Mouse (Mus musculus): ENCODE measurements around the gene Slc25a26. TPM values are rescaled to one million over a fixed set of nuclear protein-coding genes. Genes with fewer than 3 reads are reported as not detected.

Gene Slc25a26
- polyA plus RNA-seq, 1 experiment from 2014 or later = 9.8 TPM

DNA sequence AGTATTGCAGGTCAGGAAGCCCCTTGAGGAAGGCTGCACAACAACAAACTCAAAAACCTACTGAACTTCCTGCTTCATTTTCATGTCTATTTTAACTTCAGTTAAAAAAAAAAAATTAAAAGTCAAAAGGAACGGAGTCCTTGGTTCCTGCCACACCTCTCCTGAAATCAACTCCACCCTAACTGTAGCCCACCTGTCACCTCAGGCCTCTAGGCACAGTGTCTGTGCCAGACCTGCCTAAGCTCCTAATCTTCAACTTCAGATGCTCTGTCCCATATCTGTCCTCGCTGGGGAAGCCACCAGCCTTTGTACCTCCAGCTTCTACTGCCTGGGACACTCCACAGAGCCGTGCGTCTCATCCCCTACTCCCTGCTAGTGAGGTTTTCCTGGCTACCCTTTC is 134.1 kb downstream of the Slc25a26 start:
- Histone ChIP-seq H3K4me3 (no peak overlapping the region), H3K36me3 (peaks cover 7% of the 10 kb centered on the region), H3K27ac (replicated peaks) (peak overlapping the region; percentile 71; the same call in 1 of the 2 replicates), H3K4me1 (peaks cover 71% of the 10 kb centered on the region), H3K27me3 (ENCODE audit: low read depth, poor library complexity, severe bottlenecking) (no peaks in the 10 kb centered on the region), H3K9me3 (replicated peaks) (no peaks in the 10 kb centered on the region)
- WGBS = 94% methylated on average over 4 of the region's 4 CpGs
- DNase-seq (ENCODE audit: low spot score) = no peak

DNA sequence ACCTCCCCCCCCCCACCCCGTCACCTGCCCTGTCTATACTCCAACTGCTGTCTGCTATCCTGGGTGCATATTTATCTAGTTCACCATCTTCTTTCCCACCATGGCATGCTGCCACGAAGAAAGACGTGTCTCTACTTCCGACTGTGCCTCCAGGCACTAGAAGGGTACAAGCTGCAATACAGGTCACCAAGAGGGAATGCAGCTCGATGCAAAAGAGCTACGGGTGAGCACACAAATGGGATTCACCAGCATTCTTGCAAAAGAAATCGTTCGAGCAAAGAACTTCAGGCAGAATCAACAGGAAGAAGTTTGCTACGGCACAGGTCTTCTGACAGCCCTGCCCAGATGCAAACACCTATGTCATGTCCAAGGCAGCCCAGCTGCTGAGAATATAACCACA is 134.6 kb downstream of the Slc25a26 start:
- Histone ChIP-seq H3K27ac (replicated peaks) (peak overlapping the region; percentile 71), H3K4me1 (peaks cover 67% of the 10 kb centered on the region), H3K36me3 (peaks cover 4% of the 10 kb centered on the region), H3K9me3 (replicated peaks) (no peaks in the 10 kb centered on the region), H3K27me3 (ENCODE audit: low read depth, poor library complexity, severe bottlenecking) (no peaks in the 10 kb centered on the region), H3K4me3 (no peak overlapping the region)
- no peak for DNase-seq (ENCODE audit: low spot score)
- WGBS = 74% methylated on average over 9 of the region's 9 CpGs

DNA sequence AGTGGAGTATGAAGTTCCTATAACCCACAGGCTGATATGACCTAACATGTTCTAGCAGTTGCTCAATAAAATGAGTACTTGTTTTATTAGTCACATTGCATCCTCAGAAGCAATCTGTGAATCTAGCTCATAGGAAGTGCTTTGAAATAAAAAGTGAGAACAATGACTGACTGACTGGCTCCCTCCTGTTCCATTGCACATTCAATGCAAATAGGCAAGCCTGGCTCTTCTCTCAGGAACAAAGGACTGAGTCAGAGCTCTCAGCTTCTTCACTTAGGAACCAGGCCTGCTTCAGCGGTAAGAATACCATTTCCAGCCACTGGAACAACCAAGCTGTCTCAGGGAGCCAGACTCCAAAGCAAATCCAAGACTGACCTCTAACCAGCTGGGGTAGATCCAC is 135.2 kb downstream of the Slc25a26 start:
- H3K36me3 ChIP-seq = no peaks in the 10 kb centered on the region
- H3K27ac ChIP-seq (replicated peaks) = peak overlapping the region; percentile 71
- H3K4me1 ChIP-seq = peaks cover 65% of the 10 kb centered on the region
- DNase-seq (ENCODE audit: low spot score) = no peak
- no peaks in the 10 kb centered on the region for H3K27me3 ChIP-seq (ENCODE audit: low read depth, poor library complexity, severe bottlenecking)
- no peak overlapping the region for H3K4me3 ChIP-seq
- WGBS = 42% methylated on average over 1 of the region's 1 CpGs
- H3K9me3 ChIP-seq (replicated peaks) = no peaks in the 10 kb centered on the region

DNA sequence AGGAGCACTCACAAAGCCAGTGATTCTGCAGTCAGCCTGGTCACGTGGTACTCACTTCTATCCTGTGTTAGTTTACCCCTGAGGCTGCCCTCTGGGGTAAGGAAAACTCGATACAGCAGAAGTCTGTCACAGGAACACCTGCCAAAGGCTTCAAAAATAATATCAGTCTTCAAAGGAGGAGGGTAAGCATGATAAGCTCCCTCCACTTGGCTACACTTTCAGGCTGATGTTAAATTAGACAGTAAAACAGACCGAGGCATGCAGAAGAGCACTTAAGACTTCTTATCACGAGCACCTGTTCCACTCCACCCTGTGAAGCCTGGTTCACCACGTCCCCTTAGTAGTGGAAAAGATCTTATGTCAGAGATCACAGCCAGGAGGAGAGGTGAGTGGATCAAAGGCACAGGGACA is 136.9 kb downstream of the Slc25a26 start:
- peak overlapping the region; percentile 39; the same call in 1 of the 2 replicates for H3K27ac ChIP-seq (replicated peaks)
- H3K4me3 ChIP-seq = no peak overlapping the region
- peaks cover 56% of the 10 kb centered on the region for H3K4me1 ChIP-seq
- H3K27me3 ChIP-seq (ENCODE audit: low read depth, poor library complexity, severe bottlenecking) = no peaks in the 10 kb centered on the region
- WGBS = 78% methylated on average over 5 of the region's 5 CpGs
- no peak for DNase-seq (ENCODE audit: low spot score)
- no peaks in the 10 kb centered on the region for H3K9me3 ChIP-seq (replicated peaks)
- H3K36me3 ChIP-seq = no peaks in the 10 kb centered on the region

DNA sequence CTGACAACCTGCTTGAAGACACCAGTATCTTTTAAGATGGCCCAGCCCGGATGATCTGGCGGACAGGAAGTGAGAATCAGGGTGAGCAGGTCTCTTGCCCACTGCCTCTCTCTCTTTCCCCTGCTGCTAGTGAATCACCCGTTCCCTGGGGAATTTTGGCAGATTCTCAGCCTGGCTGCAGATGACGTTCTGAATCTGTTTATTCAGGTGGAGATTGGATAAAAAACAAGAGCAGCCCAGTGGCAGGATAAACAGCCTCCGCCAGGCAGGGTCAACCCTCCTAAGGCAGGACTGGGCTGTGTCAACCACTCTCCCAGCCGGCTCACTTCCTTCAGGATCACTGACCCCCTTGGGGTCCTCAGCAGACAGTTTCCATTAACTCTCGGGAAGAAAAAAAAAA is 140.2 kb downstream of the Slc25a26 start:
- Histone ChIP-seq H3K4me3 (no peak overlapping the region), H3K36me3 (peaks cover 11% of the 10 kb centered on the region; the same call in 1 of the 2 replicates), H3K27me3 (ENCODE audit: low read depth, poor library complexity, severe bottlenecking) (no peaks in the 10 kb centered on the region), H3K4me1 (peaks cover 36% of the 10 kb centered on the region), H3K9me3 (replicated peaks) (no peaks in the 10 kb centered on the region), H3K27ac (replicated peaks) (peak overlapping the region; percentile 13; the same call in 1 of the 2 replicates)
- WGBS = 59% methylated on average over 7 of the region's 7 CpGs
- peak; percentile 21 for DNase-seq (ENCODE audit: low spot score)

DNA sequence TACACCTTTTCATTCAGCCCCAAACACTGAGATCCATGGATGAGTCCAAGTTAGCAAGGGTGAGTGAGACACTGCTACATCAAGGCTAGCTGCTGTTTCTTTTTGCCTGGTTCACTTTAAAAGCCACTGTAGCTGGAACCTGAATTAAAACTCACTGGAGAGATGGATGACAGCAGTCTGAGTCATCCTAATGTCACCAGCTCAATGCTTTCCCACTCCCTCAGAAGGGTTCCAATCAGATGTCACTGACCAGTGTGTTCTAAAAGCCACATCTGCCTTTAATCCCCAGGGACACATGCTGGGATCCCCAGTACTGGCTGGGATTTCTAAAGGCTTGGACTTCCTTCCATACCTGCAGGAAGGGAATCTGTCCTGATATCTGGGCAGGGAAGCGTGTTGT is 141.9 kb downstream of the Slc25a26 start:
- Histone ChIP-seq H3K4me3 (no peak overlapping the region), H3K4me1 (peaks cover 27% of the 10 kb centered on the region), H3K9me3 (replicated peaks) (no peaks in the 10 kb centered on the region), H3K27ac (replicated peaks) (no peak overlapping the region), H3K27me3 (ENCODE audit: low read depth, poor library complexity, severe bottlenecking) (no peaks in the 10 kb centered on the region), H3K36me3 (peaks cover 11% of the 10 kb centered on the region; the same call in 1 of the 2 replicates)
- DNase-seq (ENCODE audit: low spot score) = no peak
- WGBS = 85% methylated on average over 1 of the region's 1 CpGs

DNA sequence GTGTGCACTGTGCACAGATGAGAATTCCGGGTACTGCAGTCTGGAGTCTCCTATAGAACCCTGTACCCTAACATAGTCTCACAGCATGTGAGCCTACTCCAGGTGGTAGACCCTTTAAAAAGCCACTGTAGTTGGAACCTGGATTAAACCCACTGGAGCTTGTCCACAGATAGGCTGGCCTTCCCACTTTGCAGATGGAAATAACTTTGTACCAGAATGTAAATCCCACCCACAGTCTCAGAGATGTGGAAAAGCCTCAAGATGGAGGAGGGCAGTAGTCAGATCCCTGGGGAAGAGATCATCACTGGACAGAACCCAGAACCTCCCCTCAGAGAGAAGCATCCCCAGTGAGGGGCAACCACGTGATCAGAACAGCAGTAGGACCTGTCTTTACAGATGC is 143.9 kb downstream of the Slc25a26 start:
- Histone ChIP-seq H3K27me3 (ENCODE audit: low read depth, poor library complexity, severe bottlenecking) (no peaks in the 10 kb centered on the region), H3K4me3 (no peak overlapping the region), H3K4me1 (peaks cover 43% of the 10 kb centered on the region), H3K9me3 (replicated peaks) (no peaks in the 10 kb centered on the region), H3K27ac (replicated peaks) (no peak overlapping the region), H3K36me3 (peaks cover 11% of the 10 kb centered on the region; the same call in 1 of the 2 replicates)
- 84% methylated on average over 2 of the region's 2 CpGs for WGBS
- no peak for DNase-seq (ENCODE audit: low spot score)

DNA sequence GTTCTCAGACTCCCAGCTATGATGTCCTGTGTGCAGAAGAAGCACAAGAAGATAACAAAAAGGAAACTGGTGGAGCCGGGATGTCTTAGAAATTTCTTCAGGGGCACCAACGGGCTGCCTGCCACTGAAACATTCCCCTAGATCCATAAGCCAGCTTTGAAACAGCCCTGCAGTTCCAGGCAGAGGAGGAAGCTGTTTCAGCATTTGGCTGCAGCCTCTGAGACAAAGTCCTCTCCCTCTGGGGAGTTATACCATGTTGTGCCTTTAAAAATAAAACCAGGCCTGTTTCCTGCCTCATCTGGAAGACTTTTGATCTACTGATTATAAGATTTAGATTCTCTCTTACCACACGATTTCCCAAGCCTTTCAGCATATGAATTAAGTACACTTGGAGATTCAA is 144.5 kb downstream of the Slc25a26 start:
- H3K4me1 ChIP-seq = peaks cover 49% of the 10 kb centered on the region
- DNase-seq (ENCODE audit: low spot score) = no peak
- WGBS = 87% methylated on average over 3 of the region's 3 CpGs
- no peak overlapping the region for H3K27ac ChIP-seq (replicated peaks)
- peaks cover 11% of the 10 kb centered on the region; the same call in 1 of the 2 replicates for H3K36me3 ChIP-seq
- no peak overlapping the region for H3K4me3 ChIP-seq
- H3K27me3 ChIP-seq (ENCODE audit: low read depth, poor library complexity, severe bottlenecking) = no peaks in the 10 kb centered on the region
- no peaks in the 10 kb centered on the region for H3K9me3 ChIP-seq (replicated peaks)

DNA sequence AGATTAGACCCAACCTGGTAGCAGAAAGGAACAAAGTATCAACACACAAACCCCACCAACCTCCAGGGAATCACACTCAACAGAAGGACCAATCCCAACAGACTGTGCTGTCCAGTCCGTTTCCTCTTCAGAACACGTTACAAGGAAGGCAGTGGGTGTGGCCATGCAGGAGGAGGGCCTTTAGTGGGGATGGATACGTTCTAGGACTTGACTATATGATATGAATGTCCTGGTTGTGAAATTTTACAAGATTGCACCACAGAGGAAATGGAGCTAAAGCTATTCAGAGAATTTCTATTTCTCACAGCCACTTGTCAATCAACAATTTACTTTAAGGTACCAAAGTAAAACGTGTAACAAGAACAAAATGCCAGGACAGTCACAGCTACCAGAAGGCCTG is 145.6 kb downstream of the Slc25a26 start:
- Histone ChIP-seq H3K4me3 (no peak overlapping the region), H3K4me1 (peaks cover 52% of the 10 kb centered on the region), H3K27ac (replicated peaks) (no peak overlapping the region), H3K27me3 (ENCODE audit: low read depth, poor library complexity, severe bottlenecking) (no peaks in the 10 kb centered on the region), H3K9me3 (replicated peaks) (no peaks in the 10 kb centered on the region), H3K36me3 (peaks cover 11% of the 10 kb centered on the region; the same call in 1 of the 2 replicates)
- WGBS = 63% methylated on average over 4 of the region's 4 CpGs
- DNase-seq (ENCODE audit: low spot score) = no peak

DNA sequence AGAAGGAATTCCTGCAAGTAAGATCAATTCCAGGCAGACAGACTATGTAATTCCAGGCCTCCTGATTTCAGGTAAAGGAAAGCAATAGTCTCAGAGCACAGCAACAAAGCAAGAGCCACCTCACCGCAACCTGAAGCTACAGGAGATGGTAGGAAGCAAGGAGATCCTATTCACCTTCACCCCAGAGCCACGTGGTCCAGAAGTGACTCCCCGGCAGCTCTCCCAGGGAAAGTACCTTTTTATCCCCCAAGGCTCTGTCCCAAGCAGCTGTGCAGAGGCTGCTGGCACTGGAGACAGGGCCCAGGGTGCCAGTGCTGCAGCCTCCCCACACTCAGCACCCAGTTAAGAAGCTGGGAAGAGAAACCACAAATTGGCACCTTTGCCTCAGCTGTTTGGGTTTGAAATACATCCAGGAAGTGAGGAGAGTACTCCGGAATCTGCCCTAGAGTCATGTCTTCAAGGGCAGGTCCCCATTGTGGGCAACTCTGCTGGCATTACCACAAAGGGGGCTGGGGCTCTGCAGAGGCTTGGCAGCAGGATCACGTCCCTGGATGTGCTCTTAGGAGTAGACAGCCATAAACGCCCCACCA is 146.2 kb downstream of the Slc25a26 start:
- Histone ChIP-seq H3K36me3 (peaks cover 12% of the 10 kb centered on the region; the same call in 1 of the 2 replicates), H3K9me3 (replicated peaks) (no peaks in the 10 kb centered on the region), H3K4me3 (no peak overlapping the region), H3K27ac (replicated peaks) (peak overlapping the region; percentile 64), H3K27me3 (ENCODE audit: low read depth, poor library complexity, severe bottlenecking) (no peaks in the 10 kb centered on the region), H3K4me1 (peaks cover 50% of the 10 kb centered on the region)
- DNase-seq (ENCODE audit: low spot score) = no peak
- 75% methylated on average over 6 of the region's 6 CpGs for WGBS

DNA sequence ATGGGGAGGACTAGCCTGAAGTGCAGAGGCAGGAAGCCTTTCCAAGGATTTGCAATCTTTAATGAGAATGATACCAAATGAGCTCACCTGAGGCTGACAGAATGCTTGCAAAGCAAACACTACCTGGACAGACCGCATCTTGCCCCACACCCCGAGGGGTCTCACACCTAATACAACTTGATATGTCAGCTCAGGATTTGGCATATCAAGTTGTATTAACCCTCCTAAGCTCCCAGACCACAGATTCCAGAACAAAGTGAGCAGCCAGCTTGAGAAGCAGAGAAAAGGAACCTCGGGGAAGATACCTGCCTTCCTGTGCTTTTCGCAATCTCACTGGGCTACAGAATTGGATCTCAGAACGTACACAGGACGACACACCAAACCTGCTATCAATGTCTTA is 146.8 kb downstream of the Slc25a26 start:
- H3K27ac ChIP-seq (replicated peaks) = peak overlapping the region; percentile 64; the same call in 1 of the 2 replicates
- DNase-seq (ENCODE audit: low spot score) = no peak
- no peak overlapping the region for H3K4me3 ChIP-seq
- H3K4me1 ChIP-seq = peaks cover 51% of the 10 kb centered on the region
- no peaks in the 10 kb centered on the region for H3K9me3 ChIP-seq (replicated peaks)
- peaks cover 16% of the 10 kb centered on the region for H3K36me3 ChIP-seq
- H3K27me3 ChIP-seq (ENCODE audit: low read depth, poor library complexity, severe bottlenecking) = no peaks in the 10 kb centered on the region
- WGBS = 78% methylated on average over 6 of the region's 6 CpGs

DNA sequence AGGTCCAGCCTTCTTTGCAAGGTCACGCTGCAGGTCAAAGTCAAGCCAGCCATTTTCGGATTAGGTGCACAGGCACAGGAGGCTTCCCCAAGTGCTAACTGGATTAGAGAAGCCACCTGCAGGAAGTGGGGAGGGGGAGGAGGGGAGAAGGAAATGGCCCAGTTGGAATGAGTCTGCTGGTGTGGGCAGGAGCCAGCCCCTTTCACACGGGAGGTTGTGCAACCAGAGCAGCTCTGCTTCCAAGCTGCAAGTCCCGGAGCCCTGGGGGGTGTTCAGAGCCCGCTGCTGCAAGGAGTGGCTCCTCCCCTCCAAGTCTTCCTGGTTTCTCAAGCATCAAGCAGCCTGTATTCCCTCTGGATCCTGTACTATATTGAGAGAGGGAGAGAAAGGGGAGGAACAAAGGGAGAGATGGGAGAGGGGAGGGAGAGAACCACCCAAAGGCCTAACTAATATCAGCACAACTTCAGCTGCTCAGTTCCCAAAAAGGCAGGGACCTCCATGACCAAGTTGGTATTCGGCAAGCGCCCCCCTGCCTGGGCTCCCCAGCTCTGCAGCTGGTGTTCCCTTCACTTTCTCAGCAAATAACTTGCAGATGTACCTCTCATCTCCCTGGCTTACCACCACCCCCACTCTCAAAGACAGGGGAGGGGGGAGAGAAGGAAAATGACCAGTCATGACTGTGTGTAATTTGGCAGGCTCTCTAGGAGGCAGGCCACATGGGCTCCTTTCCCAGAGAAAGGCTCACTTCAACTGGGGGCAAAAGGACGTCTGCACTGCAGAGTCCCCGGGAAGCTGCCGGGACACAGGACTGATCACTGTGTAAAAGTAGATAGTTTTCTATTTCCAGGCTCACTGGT is 147.7 kb downstream of the Slc25a26 start:
- Histone ChIP-seq H3K4me1 (peaks cover 60% of the 10 kb centered on the region), H3K4me3 (no peak overlapping the region), H3K27me3 (ENCODE audit: low read depth, poor library complexity, severe bottlenecking) (no peaks in the 10 kb centered on the region), H3K9me3 (replicated peaks) (no peaks in the 10 kb centered on the region), H3K27ac (replicated peaks) (peak overlapping the region; percentile 79), H3K36me3 (peaks cover 17% of the 10 kb centered on the region)
- WGBS = 20% methylated on average over 10 of the region's 10 CpGs
- DNase-seq (ENCODE audit: low spot score) = peak; percentile 40

DNA sequence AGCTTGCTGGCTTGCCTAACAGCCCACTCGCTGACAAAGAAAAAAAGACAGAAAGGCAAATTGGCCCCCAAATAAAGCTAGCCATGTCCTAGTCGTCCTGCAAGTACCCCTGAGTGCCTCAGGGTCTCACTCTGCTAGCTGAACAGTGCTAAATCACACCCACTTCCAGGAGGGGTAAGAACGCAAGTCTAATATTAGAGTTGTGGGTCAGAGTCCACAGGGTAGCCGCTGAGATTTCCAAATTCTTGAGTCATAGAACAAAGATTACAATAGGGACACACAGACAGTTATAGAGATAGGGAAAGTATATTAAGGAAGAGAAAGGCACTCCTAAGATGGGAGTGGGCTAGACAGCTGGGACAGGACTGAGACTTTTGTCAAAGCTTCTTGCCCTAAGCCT is 148.4 kb downstream of the Slc25a26 start:
- Histone ChIP-seq H3K36me3 (peaks cover 14% of the 10 kb centered on the region), H3K9me3 (replicated peaks) (no peaks in the 10 kb centered on the region), H3K27ac (replicated peaks) (peak overlapping the region; percentile 79), H3K4me3 (no peak overlapping the region), H3K27me3 (ENCODE audit: low read depth, poor library complexity, severe bottlenecking) (no peaks in the 10 kb centered on the region), H3K4me1 (peaks cover 62% of the 10 kb centered on the region)
- WGBS = 52% methylated on average over 4 of the region's 4 CpGs
- no peak for DNase-seq (ENCODE audit: low spot score)

Measured in midbrain, embryonic 10.5 days (tissue).